Mouse (Mus musculus): Measurements from ENCODE around the gene Krtap5-1.
A peak's percentile ranks its signal among the peaks of the same experiment; 100 is the strongest.
"Not testable (repeated sequence)": the region's sequence is repeated elsewhere in the genome, so short reads cannot be mapped to it uniquely, and the experiment has no call there.

Gene Krtap5-1

GRCm38 (mm10) chr7:142297018-142297417, at the start of gene Krtap5-1:
TSS of gene Krtap5-1 (minus strand) at chr7:142297118.
- DNase-seq (ENCODE audit: low spot score in 2 of 2): not testable (repeated sequence)

- DNase-seq (ENCODE audit: low spot score in 2 of 2): no peak
Measured at GRCm38 (mm10) chr7:142342247-142342640, 45.3 kb upstream of the Krtap5-1 start.

GRCm38 (mm10) chr7:142341564-142342246, 44.8 kb upstream of the Krtap5-1 start:
- no peak for DNase-seq (ENCODE audit: low spot score in 2 of 2)

- DNase-seq (ENCODE audit: low spot score in 2 of 2): peak in 1 of 2 experiments; percentile 15
Measured at GRCm38 (mm10) chr7:142340269-142340970, 43.5 kb upstream of the Krtap5-1 start.

GRCm38 (mm10) chr7:142335151-142335550, 38.2 kb upstream of the Krtap5-1 start:
- DNase-seq (ENCODE audit: low spot score in 2 of 2): no peak

GRCm38 (mm10) chr7:142334246-142334645, 37.3 kb upstream of the Krtap5-1 start:
- DNase-seq (ENCODE audit: low spot score in 2 of 2): peak in 1 of 2 experiments; percentile 91

- not testable (repeated sequence) for DNase-seq (ENCODE audit: low spot score in 2 of 2)
Measured at GRCm38 (mm10) chr7:142332741-142333140, 35.8 kb upstream of the Krtap5-1 start.

GRCm38 (mm10) chr7:142331281-142331680, 34.4 kb upstream of the Krtap5-1 start:
- DNase-seq (ENCODE audit: low spot score in 2 of 2): no peak

GRCm38 (mm10) chr7:142330271-142330724, 33.4 kb upstream of the Krtap5-1 start:
- DNase-seq (ENCODE audit: low spot score in 2 of 2): no peak

GRCm38 (mm10) chr7:142328507-142328906, 31.6 kb upstream of the Krtap5-1 start:
- no peak for DNase-seq (ENCODE audit: low spot score in 2 of 2)

- no peak for DNase-seq (ENCODE audit: low spot score in 2 of 2)
Measured at GRCm38 (mm10) chr7:142326714-142327445, 30.0 kb upstream of the Krtap5-1 start.

GRCm38 (mm10) chr7:142323396-142324117, 26.6 kb upstream of the Krtap5-1 start:
- DNase-seq (ENCODE audit: low spot score in 2 of 2): no peak

GRCm38 (mm10) chr7:142322641-142323040, 25.7 kb upstream of the Krtap5-1 start:
- DNase-seq (ENCODE audit: low spot score in 2 of 2): no peak

- not testable (repeated sequence) for DNase-seq (ENCODE audit: low spot score in 2 of 2)
Measured at GRCm38 (mm10) chr7:142321637-142322306, 24.9 kb upstream of the Krtap5-1 start.

- no peak for DNase-seq (ENCODE audit: low spot score in 2 of 2)
Measured at GRCm38 (mm10) chr7:142320906-142321305, 24.0 kb upstream of the Krtap5-1 start.

- peak in 1 of 2 experiments; percentile 51 for DNase-seq (ENCODE audit: low spot score in 2 of 2)
Measured at GRCm38 (mm10) chr7:142319124-142319523, 22.2 kb upstream of the Krtap5-1 start.

GRCm38 (mm10) chr7:142317216-142317615, 20.3 kb upstream of the Krtap5-1 start:
- no peak for DNase-seq (ENCODE audit: low spot score in 2 of 2)

GRCm38 (mm10) chr7:142316558-142316957, 19.6 kb upstream of the Krtap5-1 start:
- peak in 1 of 2 experiments; percentile 31 for DNase-seq (ENCODE audit: low spot score in 2 of 2)

- no peak for DNase-seq (ENCODE audit: low spot score in 2 of 2)
Measured at GRCm38 (mm10) chr7:142314600-142315285, 17.8 kb upstream of the Krtap5-1 start.

GRCm38 (mm10) chr7:142303929-142304328, 7.0 kb upstream of the Krtap5-1 start:
- not testable (repeated sequence) for DNase-seq (ENCODE audit: low spot score in 2 of 2)

Data from left cerebral cortex, adult 9 months (tissue).